Mouse (Mus musculus) heart, adult 18-20 months (tissue): ENCODE results near the gene Pax1. TPM values are rescaled to one million over a fixed set of nuclear protein-coding genes. Genes with fewer than 3 reads are reported as not detected.

ENCODE experiments used
- DNase-seq, 2 experiments: peaks; one replicate each; pipeline ENCODE4 v3.0.0; 2021 to 2022; ENCODE audit warnings: mixed read lengths in 1 of 2
- long read RNA-seq, 2 experiments: library from polyadenylated mRNA; stranded (forward); transcript quantifications; one replicate each; pipeline ENCODE4 v2.0.0; 2021
- total RNA-seq, 2 experiments: library from RNA; stranded (reverse); gene quantifications; 2 replicates each; pipeline ENCODE4 v1.2.3; 2021

The Pax1 gene
- total RNA-seq: not detected
- long read RNA-seq, experiment 1: 0 reads
- long read RNA-seq, experiment 2: 0 reads

DNA sequence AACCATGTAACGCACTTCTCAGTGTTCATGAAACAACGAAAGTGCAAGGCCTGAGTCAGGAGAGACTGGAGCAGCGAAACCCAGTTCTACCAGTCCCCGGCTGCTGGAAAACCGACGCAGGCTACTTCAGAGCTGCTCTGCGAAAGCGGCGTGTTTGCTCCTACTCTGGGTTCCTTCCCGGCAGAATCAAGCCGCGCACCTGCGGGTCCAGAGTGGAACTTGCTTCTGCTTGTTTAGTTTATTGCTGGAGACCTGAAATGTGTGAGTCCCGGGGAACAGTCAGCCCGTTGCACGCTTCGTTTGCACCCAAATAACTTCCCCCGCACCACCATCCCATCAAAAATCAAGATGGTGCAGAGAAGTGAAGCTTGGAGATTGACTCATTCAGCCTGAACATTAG, at the start of gene Pax1:
Pax1 (plus strand) TSS at position 345 of the 400 bp plus-strand sequence.
- DNase-seq: no peak

GRCm38 (mm10) chr2:147321036-147321435, 40.7 kb upstream of the Pax1 start:
- peak in 1 of 2 experiments; percentile 15 for DNase-seq

DNA sequence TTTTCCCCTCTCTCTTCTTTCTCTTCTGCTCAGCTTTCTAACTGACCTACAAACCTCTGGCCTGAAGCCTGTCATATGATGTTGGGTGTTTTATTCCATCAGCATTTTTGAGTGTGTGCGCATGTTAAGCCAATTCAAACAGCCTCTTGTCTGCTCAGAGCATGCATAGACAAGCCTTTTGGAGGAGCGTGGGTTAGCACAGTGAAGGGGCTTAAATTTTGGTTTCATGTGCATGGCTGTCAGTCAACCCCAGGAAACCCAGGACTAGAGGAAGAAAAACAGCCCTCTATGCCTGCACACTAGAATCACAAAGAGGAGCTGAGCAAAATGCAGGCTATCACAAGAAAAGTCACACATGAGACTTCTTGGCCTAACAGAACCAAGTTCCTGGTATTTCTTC, 36.5 kb upstream of the Pax1 start:
- DNase-seq: no peak

GRCm38 (mm10) chr2:147332731-147333130, 29.0 kb upstream of the Pax1 start:
- no peak for DNase-seq

GRCm38 (mm10) chr2:147338729-147339128, 23.0 kb upstream of the Pax1 start:
- no peak for DNase-seq

DNA sequence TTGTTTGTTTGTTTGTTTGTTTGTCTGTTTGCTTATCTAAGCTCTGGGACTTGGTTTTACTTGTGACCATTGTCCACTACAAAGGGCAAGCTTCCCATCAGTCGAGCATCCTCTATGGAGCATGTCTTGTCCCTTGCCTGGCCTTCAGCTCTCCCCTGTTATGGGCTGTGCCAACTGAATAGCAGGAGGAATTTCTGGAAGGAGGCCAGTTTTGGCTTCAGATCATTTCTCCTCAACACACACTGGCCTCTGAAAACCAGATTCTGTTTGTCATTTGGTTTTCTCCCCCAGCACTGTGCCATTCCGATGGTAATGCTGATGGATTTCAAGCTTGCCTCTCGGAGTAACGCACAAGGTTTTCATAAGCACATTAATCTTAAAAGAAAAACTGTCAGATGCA, 21.9 kb upstream of the Pax1 start:
- no peak for DNase-seq

GRCm38 (mm10) chr2:147342198-147342597, 19.5 kb upstream of the Pax1 start:
- DNase-seq: no peak

GRCm38 (mm10) chr2:147359716-147360115, 2.0 kb upstream of the Pax1 start:
- no peak for DNase-seq

DNA sequence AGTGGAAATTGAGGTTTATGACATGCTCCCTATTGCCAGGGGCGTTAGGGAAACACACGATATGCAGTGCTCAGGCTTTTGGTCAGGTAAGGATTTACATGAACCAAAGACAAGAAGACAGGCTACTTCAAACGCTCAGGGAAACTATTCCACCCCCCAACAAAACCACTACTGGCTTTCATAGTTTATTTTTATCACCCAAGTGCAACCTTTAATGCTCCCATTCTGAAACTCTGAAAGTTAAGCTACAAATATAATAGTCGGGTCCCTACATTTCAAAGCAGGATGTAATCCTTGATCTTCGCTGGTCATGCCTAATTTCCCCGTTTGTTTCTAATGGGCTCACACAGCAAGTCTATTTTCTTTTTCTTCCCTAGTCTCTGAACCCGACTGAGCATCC, 1.3 kb upstream of the Pax1 start:
- DNase-seq: no peak

DNA sequence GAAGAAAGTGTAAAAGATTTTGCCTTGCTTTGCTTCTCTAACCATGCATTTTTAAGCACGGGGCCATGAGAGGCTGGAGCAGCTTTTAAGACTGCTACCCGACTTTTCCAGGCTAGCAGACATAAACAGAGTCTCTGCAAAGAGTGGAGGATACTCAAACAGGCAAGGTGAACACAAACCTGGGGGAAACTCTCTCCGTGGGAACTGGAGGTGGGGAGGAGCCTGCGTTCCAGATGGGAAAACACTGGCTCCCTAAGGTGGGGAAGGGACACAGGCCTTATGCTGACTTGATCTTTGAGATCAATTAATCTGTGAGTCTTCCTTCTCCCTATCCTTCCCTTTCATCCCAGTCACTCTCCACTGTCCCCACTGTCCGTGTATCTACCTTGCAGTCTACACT, 869 bp upstream of the Pax1 start:
- no peak for DNase-seq

DNA sequence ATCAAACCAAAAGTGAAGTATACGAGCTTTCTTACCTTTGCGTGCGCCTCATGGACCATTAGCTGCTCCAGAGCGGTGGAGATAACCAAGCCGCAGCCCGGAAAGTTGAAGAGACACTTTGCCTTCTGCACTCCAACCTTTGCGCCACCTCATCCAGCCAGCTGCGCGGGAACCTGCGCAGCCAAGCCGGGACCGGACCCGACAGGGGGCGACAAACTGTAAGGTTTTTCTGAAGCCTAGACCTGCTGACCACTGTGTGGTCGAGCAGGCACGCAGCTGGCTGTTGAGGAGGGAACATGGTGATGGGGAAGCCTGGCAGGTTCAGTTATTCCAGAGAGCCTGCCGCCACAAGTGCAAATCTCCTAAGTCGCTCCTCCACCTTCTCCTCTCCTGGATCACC, 591 bp downstream of the Pax1 start:
- DNase-seq: peak in 1 of 2 experiments; percentile 28

DNA sequence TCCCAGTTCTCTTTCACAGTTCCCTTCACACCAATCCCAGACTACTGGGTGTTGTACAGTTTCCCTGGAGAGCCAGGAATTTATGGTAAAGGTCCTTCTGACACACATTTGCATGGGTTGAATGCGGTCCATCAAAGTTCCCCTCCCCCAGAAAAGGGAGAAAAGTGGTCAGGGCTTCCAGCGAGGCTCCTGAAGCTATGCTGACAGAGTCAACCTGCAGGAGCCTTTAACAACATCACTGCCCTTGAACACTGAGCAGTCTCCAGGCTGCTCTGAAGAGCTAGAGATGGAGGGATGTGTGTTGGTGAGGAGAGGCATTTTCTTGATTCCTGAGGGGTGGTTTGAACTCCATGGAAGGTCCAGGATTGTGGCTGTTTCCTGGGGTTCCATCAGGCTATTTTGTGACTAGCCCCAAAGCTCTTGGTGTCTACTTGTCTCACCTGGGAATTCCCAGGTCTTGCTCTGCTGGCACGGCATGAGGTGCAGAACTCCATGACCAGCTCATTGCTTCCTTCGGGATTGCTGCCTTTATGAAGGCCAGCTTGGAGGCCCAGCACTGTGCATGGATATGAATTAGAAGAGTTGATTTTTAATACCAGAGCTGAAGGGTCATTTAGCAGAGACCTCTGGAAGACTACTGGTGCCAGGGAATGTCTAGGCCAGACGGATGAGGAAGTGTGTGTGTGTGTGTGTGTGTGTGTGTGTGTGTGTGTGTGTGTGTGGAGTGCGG, 1.8 kb downstream of the Pax1 start:
- DNase-seq: no peak

- DNase-seq: no peak
Measured at GRCm38 (mm10) chr2:147364198-147364597, 2.5 kb downstream of the Pax1 start.

GRCm38 (mm10) chr2:147364982-147365907, 3.5 kb downstream of the Pax1 start:
- DNase-seq: no peak

DNA sequence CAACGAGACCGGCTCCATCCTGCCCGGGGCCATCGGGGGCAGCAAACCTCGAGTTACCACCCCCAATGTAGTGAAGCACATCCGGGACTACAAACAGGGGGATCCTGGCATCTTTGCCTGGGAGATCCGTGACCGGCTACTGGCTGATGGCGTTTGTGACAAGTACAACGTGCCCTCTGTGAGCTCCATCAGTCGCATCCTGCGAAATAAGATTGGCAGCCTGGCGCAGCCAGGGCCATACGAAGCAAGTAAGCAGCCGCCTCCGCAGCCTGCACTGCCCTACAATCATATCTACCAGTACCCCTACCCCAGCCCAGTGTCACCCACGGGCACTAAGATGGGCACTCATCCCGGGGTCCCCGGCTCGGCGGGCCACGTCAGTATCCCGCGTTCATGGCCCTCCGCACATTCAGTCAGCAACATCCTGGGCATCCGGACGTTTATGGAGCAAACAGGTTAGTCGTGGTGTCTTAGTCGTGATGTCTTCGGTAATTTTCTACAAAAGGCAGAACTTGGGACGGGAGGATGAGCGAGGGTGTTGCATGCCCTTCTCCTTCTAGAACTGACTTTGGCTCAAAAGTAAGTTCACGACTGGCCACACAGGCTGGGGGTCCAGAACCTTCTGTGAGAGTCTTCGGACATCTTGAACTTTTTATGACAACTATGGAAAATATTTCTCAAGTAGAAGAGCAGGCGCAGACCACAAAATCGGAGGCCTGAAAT, 4.3 kb downstream of the Pax1 start:
- no peak for DNase-seq

GRCm38 (mm10) chr2:147367246-147367820, 5.6 kb downstream of the Pax1 start:
- no peak for DNase-seq

DNA sequence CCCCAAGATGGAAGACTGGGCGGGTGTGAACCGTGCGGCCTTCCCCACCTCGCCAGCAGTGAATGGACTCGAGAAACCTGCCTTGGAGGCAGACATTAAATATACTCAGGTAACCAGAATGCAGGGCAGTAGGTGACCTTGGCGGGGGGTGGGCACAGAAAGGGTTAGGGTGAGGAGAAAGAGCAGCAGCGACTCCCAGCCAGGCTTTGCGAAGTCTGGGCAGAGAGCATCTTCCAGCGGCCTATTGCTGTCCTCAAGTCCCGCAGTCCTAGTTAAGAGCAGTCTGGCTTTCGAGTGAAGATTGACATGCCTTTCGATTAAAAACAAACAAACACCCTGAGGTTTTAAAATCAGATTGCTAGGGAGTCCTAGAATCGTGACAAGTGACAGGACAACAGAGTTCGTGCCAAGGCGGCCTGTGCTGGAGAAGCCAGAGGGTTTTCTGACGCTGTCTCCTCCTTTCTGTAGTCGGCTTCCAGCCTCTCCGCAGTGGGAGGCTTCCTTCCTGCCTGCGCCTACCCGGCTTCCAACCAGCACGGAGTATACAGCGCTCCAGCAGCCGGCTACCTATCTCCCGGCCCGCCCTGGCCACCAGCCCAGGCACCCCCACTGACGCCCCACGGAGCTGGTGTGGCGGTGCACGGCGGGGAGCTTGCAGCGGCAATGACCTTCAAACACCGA, 6.3 kb downstream of the Pax1 start:
- DNase-seq: no peak

- no peak for DNase-seq
Measured at GRCm38 (mm10) chr2:147369561-147369960, 7.8 kb downstream of the Pax1 start.

DNA sequence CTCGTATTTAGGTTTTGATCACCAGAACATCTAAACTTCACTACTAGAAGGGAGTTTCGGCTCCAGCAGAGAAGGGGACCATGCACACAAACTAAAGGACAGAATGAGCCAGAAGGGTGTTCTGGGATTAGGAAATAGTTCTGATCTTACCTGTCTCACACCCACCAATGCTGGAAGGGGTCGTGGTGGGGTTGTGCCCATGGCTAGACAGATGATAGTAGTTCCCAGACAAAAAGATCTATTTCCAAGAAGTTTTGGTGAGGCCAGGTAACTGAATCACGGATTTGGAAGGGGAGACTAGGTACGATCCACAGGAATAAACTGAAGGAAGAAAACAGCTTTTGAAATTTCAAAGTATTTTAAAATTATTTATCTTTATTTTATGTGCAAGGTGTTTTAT, 8.4 kb downstream of the Pax1 start:
- no peak for DNase-seq

DNA sequence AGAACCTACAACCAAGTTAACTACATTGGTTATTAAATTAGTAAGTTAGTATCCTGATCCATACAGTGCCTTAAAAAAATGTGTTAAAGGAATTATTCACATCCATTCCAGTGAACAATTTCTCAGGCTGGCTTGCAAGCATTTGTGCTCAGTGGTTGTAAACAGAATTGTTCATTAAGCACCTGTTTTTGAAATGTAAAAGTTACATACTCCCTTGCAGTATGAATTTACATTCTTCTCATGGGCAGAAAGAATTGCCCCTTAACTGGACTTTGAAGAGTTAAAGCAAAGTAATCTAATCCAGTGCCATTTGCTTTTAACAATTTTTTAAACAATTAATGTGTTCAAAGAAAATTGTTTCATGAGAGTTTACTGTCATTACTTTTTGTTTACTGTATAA, 9.6 kb downstream of the Pax1 start:
- DNase-seq: no peak

- DNase-seq: no peak
Measured at GRCm38 (mm10) chr2:147371840-147372239, 10.1 kb downstream of the Pax1 start.
